Mouse (Mus musculus): ENCODE measurements at regions not wholly inside any gene's neighbourhood (a gene's known extent, or its start where the extent isn't known, plus 50 kb on each side); places are given as distances from the start of the nearest gene placed in this dataset.
"Not testable (repeated sequence)": the region's sequence is repeated elsewhere in the genome, so short reads cannot be mapped to it uniquely, and the experiment has no call there.

GRCm38 (mm10) chr13:28840142-28840541 lies 113.4 kb downstream of the Sox4 start:
- DNase-seq (ENCODE audit: low read depth): no peak

GRCm38 (mm10) chr13:28839084-28839483 lies 114.4 kb downstream of the Sox4 start:
- DNase-seq (ENCODE audit: low read depth): no peak

GRCm38 (mm10) chr13:28838216-28838615 lies 115.3 kb downstream of the Sox4 start:
- no peak for DNase-seq (ENCODE audit: low read depth)

GRCm38 (mm10) chr13:28837196-28837595 lies 116.3 kb downstream of the Sox4 start:
- DNase-seq (ENCODE audit: low read depth): not testable (repeated sequence)

GRCm38 (mm10) chr13:28833700-28834065 lies 119.8 kb downstream of the Sox4 start:
- DNase-seq (ENCODE audit: low read depth): no peak

GRCm38 (mm10) chr13:28832855-28833699 lies 120.4 kb downstream of the Sox4 start:
- DNase-seq (ENCODE audit: low read depth): no peak

- DNase-seq (ENCODE audit: low read depth): no peak
Measured at GRCm38 (mm10) chr13:28826284-28826683, 127.2 kb downstream of the Sox4 start.

- no peak for DNase-seq (ENCODE audit: low read depth)
Measured at GRCm38 (mm10) chr13:28823985-28824384, 129.5 kb downstream of the Sox4 start.

- DNase-seq (ENCODE audit: low read depth): no peak
Measured at GRCm38 (mm10) chr13:28823311-28823880, 130.1 kb downstream of the Sox4 start.

GRCm38 (mm10) chr13:28820868-28821533 lies 132.5 kb downstream of the Sox4 start:
- DNase-seq (ENCODE audit: low read depth): no peak

- no peak for DNase-seq (ENCODE audit: low read depth)
Measured at GRCm38 (mm10) chr13:28814127-28814526, 139.4 kb downstream of the Sox4 start.

- no peak for DNase-seq (ENCODE audit: low read depth)
Measured at GRCm38 (mm10) chr13:28811667-28812575, 141.6 kb downstream of the Sox4 start.

- DNase-seq (ENCODE audit: low read depth): no peak
Measured at GRCm38 (mm10) chr13:28811081-28811439, 142.5 kb downstream of the Sox4 start.

GRCm38 (mm10) chr13:28810326-28811080 lies 143.0 kb downstream of the Sox4 start:
- no peak for DNase-seq (ENCODE audit: low read depth)

- DNase-seq (ENCODE audit: low read depth): no peak
Measured at GRCm38 (mm10) chr13:28805302-28805701, 148.2 kb downstream of the Sox4 start.

GRCm38 (mm10) chr13:28801210-28801954 lies 152.1 kb downstream of the Sox4 start:
- DNase-seq (ENCODE audit: low read depth): no peak

- no peak for DNase-seq (ENCODE audit: low read depth)
Measured at GRCm38 (mm10) chr13:28800676-28801075, 152.8 kb downstream of the Sox4 start.

GRCm38 (mm10) chr13:28799474-28799873 lies 154.0 kb downstream of the Sox4 start:
- no peak for DNase-seq (ENCODE audit: low read depth)

GRCm38 (mm10) chr13:28797617-28798475 lies 155.7 kb downstream of the Sox4 start:
- DNase-seq (ENCODE audit: low read depth): no peak

GRCm38 (mm10) chr13:28795274-28795673 lies 158.2 kb downstream of the Sox4 start:
- DNase-seq (ENCODE audit: low read depth): no peak

All from c-Kit-positive CD71-positive TER-119-negative erythroid progenitor cells, embryonic 14.5 days (primary cell).